Comparison of ENCODE assay signal across 8 mouse cellular contexts in genomic region chr15:27612533-27613221, GRCm38 (mm10). TPM values are rescaled to one million over a fixed set of nuclear protein-coding genes. Genes with fewer than 3 reads are reported as not detected.
DNase-seq lines count a peak whose midpoint lies in the region; ATAC-seq lines count a peak whose summit lies in the region.

No protein-coding gene starts in this region.

- H3K27ac ChIP-seq in limb, embryonic 11.5 days (replicated peaks; ENCODE audit: low read depth, low read length) = no peak overlapping the region
- no peak overlapping the region for H3K27ac ChIP-seq in midbrain, embryonic 16.5 days (ENCODE audit: low read length)
- no peak overlapping the region for H3K27ac ChIP-seq in stomach, embryonic 14.5 days (ENCODE audit: low read length)

- 65% methylated on average over 6 of the region's 6 CpGs for WGBS in limb, embryonic 11.5 days
- WGBS in midbrain, embryonic 16.5 days = 40% methylated on average over 6 of the region's 6 CpGs
- 44% methylated on average over 6 of the region's 6 CpGs for WGBS in stomach, embryonic 14.5 days

- H3K9ac ChIP-seq in limb, embryonic 11.5 days (ENCODE audit: low read length) = no peak overlapping the region
- no peak overlapping the region for H3K9ac ChIP-seq in midbrain, embryonic 16.5 days (ENCODE audit: low read depth, low read length)
- H3K9ac ChIP-seq in stomach, embryonic 14.5 days (replicated peaks; ENCODE audit: low read depth, low read length) = no peak overlapping the region

- H3K27me3 ChIP-seq in limb, embryonic 11.5 days (ENCODE audit: control insufficient read depth, insufficient read depth, low read length) = no peaks in the 10 kb centered on the region
- H3K27me3 ChIP-seq in midbrain, embryonic 16.5 days (ENCODE audit: control insufficient read depth, insufficient read depth, low read depth, low read length) = no peaks in the 10 kb centered on the region
- H3K27me3 ChIP-seq in stomach, embryonic 14.5 days (ENCODE audit: control insufficient read depth, insufficient read depth, low read length) = no peaks in the 10 kb centered on the region

- DNase-seq in 3134 (ENCODE audit: extremely low read depth, insufficient read length, low spot score) = peak; percentile 32
- DNase-seq in MN1 (ENCODE audit: low spot score) = peak; percentile 72
- peak; percentile 73 for DNase-seq in cerebellum, adult 8-10 months
- peak; percentile 76 for DNase-seq in forelimb bud, embryonic 11.5 days (ENCODE audit: low read depth, low spot score)
- DNase-seq in limb, embryonic 11.5 days (ENCODE audit: low spot score) = peak; percentile 67

- H3K4me1 ChIP-seq in limb, embryonic 11.5 days (ENCODE audit: control insufficient read depth, insufficient read depth, low read length) = no peaks in the 10 kb centered on the region
- 0 out of 2 replicates have a peak, but pooled peaks cover 4% of the 10 kb centered on the region for H3K4me1 ChIP-seq in midbrain, embryonic 16.5 days (ENCODE audit: control insufficient read depth, insufficient read depth, low read length)
- H3K4me1 ChIP-seq in stomach, embryonic 14.5 days (ENCODE audit: control insufficient read depth, insufficient read depth, low read length) = 0 out of 2 replicates have a peak, but pooled peaks cover 2% of the 10 kb centered on the region

- H3K4me2 ChIP-seq in limb, embryonic 11.5 days (ENCODE audit: low read depth, severe bottlenecking) = no peak overlapping the region
- H3K4me2 ChIP-seq in midbrain, embryonic 16.5 days (ENCODE audit: low read length) = no peak overlapping the region
- no peak overlapping the region for H3K4me2 ChIP-seq in stomach, embryonic 14.5 days (replicated peaks; ENCODE audit: low read depth, low read length)

- peaks cover 7% of the 10 kb centered on the region for H3K36me3 ChIP-seq in limb, embryonic 11.5 days (ENCODE audit: control insufficient read depth, insufficient read depth, low read length)
- peaks cover 9% of the 10 kb centered on the region; the same call in 1 of the 2 replicates for H3K36me3 ChIP-seq in midbrain, embryonic 16.5 days (ENCODE audit: control insufficient read depth, insufficient read depth, low read length)
- H3K36me3 ChIP-seq in stomach, embryonic 14.5 days (ENCODE audit: control insufficient read depth, insufficient read depth, low read length) = peaks cover 27% of the 10 kb centered on the region

- no peak overlapping the region for H3K4me3 ChIP-seq in limb, embryonic 11.5 days (ENCODE audit: low read depth, low read length)
- no peak overlapping the region for H3K4me3 ChIP-seq in midbrain, embryonic 16.5 days (ENCODE audit: low read depth, low read length)
- no peak overlapping the region for H3K4me3 ChIP-seq in stomach, embryonic 14.5 days (ENCODE audit: low read depth, low read length)

- ATAC-seq in inflammation-experienced regulatory T-cells, adult 6 months = peak; percentile 98
- ATAC-seq in limb, embryonic 11.5 days (ENCODE audit: insufficient number of reproducible peaks, low FRiP score, low TSS enrichment, low read depth) = no peak
- peak; percentile 81 for ATAC-seq in midbrain, embryonic 16.5 days
- peak; percentile 51; the same call in 1 of the 2 replicates for ATAC-seq in stomach, embryonic 14.5 days (ENCODE audit: insufficient number of reproducible peaks, insufficient read depth, low FRiP score, low read depth)

- no peaks in the 10 kb centered on the region for H3K9me3 ChIP-seq in limb, embryonic 11.5 days (ENCODE audit: control insufficient read depth, low read length)
- H3K9me3 ChIP-seq in midbrain, embryonic 16.5 days (replicated peaks; ENCODE audit: control insufficient read depth, low read length, poor library complexity, severe bottlenecking) = no peaks in the 10 kb centered on the region
- no peaks in the 10 kb centered on the region for H3K9me3 ChIP-seq in stomach, embryonic 14.5 days (ENCODE audit: control insufficient read depth, low read depth, low read length)

RNA-seq across cellular contexts. Expression of gene Otulin, which starts 17.8 kb away (rescaled TPM):
- 10 to 100 TPM; 10.4 to 14.3 (median 12.3) TPM for polyA plus RNA-seq in inflammation-experienced regulatory T-cells, adult 6 months (2017; shearing (Covaris generic))
- 37.8 and 38.0 TPM in 2 replicates for polyA plus RNA-seq in limb, embryonic 11.5 days (2014; fragmentation: Nextera tagmentation; extraction: Ambion mirVana)
- polyA plus RNA-seq in midbrain, embryonic 16.5 days (2015; fragmentation: Nextera tagmentation; extraction: Ambion mirVana) = 20.7 and 21.6 TPM in 2 replicates
- polyA plus RNA-seq in stomach, embryonic 14.5 days (2014; fragmentation: Nextera tagmentation; extraction: Ambion mirVana) = 33.2 and 38.9 TPM in 2 replicates
